Mouse (Mus musculus) ovary, adult 18-20 months (tissue): ENCODE data around the gene Tmem222.

Experiments used
- DNase-seq: peaks from one replicate; pipeline ENCODE4 v3.0.0; 2022; ENCODE audit warnings: low spot score, mixed read lengths

Gene Tmem222

DNA sequence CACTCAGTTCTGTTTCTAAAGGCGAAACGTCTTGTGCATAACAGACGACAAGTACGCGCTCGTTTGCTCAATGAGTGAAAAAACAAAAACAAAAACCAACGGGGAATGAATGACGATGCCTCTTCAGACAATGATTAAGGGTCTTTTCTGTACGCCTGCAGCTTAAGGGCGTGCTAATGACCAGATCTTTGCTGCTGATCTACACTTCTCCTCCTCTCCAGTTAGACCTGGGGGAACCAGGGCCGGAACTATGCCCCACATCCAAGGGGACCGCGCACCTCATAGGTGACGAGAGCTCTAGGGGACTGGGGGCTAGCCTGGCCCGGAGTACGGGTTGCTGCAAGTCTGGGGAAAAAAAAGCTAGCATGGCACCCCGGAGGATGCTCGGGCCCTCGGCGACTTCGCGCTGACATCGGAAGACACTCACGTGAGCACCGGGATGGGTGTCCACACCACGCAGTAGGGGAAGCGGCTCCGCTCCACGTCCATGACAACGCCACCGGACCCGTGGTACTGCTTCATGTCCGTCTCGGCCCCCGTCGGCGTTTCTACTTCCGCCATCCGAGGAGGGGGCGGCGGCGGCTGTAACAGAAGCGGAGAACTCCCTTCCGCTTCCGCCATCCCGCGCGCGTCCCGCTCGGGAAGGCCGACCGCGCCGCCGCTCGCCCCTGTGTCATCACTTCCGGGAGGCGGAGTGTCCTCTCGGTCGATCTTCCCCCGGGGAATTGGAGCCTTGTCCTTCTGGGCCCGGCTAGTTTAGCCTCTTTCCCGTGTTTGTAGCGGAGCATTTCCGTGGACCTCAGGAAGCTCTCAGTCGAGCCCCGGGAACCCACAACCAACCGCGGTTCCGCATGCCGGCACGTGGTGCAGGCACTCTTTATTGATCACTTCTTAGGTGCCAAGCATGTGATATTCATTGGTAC is at the start of gene Tmem222:
Gene Tmem222 (minus strand): TSS at position 689 of the 923 bp plus-strand sequence.
- DNase-seq = peak; percentile 91

DNA sequence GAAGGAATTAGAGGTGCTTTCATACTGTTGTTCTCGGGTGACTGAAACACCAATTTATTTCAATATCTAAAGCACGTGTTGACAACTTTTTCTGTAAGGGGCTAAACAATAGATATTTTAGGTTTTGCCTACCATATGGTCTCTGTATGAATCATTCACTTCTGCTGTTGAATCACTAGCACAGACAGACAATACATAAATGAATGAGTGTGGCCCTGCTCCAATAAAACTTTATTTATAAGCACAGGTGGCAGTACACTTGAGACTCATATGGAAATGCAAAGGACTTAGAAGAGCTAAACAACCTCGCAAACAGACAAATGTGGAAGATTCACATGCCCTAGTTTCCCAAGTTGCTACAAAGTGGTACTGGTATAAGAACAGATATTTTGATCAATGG is 42.1 kb upstream of the Tmem222 start:
- DNase-seq = no peak

DNA sequence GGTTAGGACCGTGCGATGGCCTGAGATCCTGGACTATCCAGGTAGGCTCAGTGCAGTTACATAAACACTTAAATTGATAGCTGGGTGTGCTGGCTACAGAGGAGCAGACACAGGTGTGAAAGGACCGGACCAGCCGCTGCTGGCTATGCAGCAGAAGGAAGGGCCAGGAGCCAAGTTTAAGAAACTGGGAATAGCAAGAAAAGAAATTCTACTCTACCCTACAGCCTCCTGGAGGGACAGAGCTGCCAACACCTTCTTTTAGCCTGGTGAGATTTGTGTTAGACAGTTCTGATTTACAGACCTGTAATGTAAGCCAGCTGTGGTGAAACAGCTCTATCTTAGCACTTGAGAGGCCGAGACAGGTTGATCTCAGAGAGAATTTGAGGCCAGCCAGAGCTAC is 38.4 kb upstream of the Tmem222 start:
- DNase-seq = no peak

DNA sequence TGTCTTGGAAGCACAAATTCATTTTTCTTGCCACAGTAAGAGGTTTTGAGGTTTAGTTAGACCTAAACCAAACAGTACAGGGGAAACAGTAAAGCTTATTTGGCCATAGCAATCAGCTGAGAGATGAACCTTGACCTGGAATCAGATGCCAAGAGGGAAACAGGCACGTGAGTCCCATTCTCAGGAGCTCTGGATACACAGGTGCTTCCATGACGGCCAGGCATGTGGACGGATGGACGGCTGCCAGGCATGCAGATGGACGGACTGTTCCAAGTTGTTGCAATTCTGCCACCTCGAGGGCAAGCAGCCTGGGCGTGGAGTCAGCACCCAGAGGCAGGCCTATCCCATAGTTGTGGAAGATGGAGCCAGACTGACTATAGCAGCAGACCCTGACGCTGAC is 37.3 kb upstream of the Tmem222 start:
- no peak for DNase-seq

DNA sequence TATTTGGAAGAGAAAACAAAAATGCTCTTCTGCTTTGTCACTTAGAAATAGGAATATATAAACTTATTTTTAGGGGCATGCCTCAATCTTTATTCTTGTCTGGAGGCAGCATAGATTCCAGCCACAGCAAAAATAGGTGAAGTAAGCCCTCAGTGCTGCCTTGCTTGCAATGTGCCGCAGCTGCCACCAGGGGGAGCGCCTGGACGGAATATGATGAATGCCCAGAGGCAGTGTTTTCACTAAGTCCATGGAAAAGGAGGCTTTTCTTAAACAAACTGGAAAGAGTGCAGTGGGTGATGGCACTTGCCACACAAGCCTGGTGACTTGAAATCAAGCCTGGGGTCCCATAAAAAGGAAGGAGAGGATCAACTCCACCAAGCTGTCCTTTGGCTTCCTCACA is 32.4 kb upstream of the Tmem222 start:
- DNase-seq = peak; percentile 60

DNA sequence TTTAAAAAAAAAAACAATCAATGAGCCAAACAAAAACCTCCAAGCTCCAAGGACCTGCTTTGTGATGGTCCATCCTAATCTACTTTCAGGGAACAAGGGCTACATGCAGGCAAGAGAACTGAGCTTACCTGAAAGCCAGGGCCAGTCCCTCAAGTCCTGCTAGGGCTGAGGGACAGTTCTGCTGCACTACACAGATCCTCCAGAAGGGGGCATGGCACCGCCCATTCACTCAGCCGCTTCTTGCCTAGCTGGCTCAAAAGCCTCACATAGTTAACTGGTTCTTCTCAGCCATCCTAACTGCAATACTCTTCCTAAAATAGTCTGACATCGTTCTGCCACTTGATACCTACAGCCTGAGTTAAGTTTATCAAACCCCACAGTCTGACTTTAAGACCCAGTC is 29.7 kb upstream of the Tmem222 start:
- DNase-seq = no peak

DNA sequence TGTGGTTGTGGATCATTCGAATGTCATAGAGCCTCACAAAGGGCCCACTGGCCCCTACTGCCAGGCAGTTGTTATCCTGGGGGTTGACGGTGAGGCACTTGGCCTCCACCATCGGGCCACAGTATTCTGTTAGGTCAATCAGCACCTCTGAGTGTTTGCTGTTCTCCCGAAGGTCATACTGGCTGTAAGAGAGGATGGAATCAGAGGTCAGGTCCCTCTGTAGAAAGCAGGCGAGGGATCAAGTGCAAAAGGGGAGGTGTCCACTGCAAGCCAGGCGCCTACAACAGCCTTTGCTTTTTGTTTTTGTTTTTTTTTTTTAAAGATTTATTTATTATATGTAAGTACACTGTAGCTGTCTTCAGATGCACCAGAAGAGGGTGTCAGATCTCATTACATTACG is 28.2 kb upstream of the Tmem222 start:
- DNase-seq = no peak

DNA sequence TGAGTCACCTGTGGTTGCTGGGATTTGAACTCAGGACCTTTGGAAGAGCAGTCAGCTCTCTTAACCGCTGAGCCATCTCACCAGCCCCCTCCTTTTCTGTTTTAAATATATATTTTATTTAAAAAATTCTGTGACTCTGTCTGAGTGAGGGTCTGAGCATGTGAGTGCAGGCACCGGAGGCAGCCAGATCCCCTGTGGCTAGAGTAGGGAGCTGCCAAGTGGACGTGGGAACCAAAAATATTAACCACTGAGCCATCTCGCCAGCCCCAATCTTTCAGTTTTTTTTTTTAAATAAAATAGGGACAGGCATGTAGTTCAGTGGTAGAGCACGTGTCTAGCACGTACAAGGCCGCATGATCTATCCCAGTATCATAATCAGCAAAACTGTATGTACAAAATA is 27.2 kb upstream of the Tmem222 start:
- no peak for DNase-seq

DNA sequence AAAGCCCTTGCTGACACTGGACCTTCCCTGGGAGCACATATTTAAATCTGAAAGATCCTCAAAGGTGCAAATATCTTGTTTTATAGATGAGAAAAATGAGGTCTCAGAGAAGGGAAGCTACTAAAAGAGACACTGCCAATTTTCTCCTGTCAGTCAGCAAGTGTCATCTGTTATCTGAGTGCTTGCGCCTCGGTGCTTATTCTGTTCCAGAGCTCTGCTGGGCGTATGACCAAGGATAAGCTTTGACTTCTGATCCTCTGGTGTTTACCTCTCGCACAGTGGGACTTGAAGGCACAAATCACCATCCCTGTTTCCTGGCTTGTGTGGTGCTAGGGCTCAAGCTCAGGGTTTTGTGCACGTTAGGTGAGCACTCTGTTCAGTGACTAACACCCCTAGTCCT is 25.1 kb upstream of the Tmem222 start:
- DNase-seq = no peak

DNA sequence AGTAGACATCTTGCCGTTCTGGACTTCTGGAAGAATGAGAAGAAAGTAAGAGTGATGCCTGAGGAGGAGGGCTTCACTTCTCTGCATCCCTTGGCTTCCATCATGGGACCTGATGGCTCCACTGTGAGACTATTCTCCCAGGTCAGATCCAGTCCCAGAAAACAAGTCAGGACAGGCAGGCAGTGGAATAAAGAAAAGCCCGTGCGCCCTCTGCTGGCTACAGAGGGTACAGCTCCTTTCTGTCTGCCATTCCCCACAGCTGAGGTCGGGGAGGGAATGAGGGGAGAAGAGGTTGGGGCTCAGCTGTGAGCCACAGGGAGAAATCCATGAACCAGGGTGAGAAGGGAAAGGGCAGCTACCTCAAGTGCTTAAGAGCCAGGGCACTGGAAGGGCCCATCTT is 24.2 kb upstream of the Tmem222 start:
- DNase-seq = no peak

DNA sequence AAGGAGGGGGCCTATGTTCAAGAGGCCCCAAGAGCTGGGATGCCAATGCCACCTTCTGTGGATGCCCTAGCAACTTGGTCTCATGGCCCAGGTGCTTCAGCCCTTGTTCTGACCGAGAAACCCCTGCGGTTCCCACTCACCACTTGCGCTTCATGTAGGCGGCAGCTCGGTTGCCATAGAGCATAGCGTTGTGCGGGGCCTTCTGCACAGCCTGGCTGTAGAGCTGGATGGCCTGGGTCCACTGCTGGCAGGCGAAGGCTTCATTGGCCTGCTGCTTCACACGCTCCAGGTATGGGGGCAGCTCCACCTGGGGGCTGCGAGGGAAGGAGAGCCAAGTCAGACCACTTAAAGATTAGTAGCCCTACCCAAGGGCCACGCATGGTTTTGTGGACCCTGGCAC is 22.8 kb upstream of the Tmem222 start:
- DNase-seq = no peak

DNA sequence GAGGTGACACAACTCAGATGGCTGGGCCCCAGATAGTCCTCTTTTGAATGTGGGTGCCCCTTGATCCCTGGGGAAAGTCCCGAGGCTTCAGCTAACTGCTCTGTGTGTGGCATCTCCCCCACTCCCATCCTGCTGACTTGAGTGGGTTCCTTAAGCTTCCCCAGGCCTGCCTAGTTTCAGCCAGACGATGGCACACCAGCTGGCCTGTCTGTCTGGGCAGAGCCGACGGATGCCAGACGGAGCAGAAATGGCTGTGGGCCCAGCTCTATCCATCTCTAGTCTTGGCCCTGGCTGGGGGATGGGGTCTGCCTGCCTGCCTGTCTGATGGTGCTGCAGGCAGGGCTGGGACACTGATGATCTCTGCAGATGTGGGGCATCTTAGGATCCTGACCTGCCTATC is 22.1 kb upstream of the Tmem222 start:
- no peak for DNase-seq

DNA sequence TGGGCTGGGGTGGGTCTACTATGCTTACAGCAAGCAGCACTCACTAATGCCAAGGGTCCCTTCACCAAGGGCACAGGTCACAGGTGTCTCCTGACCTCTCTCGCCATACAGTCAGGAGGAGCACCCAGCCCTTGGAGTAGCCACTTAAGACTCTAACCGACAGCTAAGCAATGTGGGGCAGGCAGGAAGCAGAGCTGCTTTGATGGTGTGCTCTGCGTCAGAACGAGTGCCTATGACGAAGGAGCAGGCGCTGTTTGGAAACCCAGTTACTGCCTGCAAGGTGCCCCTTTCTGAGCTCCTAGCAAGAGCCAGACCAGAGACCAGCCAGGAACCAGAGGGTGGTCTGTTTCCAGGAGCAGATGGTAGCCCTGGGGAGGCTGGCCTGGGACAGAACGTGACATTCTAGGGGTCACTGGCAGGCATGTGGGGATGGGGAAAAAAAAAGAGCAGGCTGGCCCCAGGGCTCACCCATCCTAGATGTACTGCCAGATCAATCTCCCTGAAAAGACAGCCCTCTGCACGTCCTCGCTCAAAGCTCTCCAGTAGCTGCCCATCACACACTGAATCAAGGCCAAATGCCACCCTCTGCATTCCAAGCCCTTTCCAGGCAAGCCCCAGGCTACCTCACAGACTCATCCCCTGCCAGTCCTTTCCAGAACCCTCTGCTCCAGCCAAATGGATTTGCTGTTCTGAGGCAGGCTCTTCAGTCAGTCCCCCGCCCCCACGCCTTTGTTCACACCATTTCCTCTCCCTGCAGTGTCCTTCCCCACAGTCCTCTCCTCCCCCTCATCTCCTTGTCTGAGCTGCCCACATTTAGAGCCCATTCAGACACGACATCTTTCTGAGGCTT is 21.1 kb upstream of the Tmem222 start:
- DNase-seq = no peak

DNA sequence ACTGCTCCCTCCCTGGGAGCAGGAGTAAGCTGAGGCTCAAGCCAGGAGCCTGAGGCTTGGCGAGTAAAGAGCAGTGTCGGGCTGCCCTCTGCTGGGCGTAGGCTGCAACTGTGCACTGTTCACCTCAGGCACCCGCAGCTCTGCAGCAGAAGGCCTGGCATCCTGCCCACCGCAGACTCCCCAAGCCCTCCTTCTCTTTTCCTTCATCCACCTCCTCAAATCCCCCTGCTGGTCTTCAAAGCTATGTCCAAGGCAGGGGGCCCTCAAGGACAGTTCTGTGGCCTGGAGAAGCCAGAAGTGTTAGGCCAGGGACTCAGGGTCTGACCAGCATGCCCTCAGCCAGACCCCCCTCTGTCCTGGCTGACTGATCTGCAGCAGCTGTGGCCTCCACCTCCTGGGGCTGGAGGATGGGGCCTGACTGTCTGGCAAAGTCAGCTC is 20.2 kb upstream of the Tmem222 start:
- DNase-seq = peak; percentile 68

DNA sequence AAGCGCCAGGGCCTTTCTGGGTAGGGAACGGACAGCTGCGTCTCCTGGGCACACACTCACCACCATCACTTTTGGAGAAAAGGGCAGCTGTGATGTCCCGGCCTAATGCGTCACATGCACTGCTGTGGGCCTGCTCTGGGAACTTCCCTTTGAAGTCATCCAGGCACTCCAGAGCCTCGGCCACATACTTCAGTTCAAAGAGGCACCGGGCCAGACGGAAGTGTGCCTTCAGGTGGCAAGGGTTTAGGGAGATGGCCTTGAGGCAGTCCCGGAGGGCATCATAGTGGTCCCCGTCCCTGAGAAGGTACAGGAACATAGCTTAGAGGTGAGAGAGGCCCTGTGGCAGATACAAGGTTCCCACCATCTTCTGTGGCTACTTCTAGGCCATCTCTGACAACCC is 19.8 kb upstream of the Tmem222 start:
- no peak for DNase-seq

DNA sequence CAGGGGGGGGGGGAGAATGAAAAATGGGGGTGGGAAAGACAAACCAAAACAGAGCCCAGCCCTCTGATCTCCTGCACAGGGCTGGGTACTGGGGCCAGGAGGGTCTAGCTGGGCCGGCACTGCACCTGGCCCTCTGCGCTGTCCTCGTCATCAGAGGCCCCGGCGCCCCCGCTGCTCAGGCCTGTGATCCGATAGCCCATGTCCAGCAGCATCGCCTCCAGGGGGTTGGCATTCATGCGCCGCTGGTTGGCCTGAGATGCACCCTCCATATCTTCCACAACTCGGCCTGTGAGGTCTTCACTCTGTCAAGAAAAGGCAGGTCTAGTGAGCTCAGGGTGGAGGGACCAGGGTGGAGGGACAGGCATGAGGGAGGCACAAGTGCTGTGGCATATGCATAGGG is 16.5 kb upstream of the Tmem222 start:
- no peak for DNase-seq

DNA sequence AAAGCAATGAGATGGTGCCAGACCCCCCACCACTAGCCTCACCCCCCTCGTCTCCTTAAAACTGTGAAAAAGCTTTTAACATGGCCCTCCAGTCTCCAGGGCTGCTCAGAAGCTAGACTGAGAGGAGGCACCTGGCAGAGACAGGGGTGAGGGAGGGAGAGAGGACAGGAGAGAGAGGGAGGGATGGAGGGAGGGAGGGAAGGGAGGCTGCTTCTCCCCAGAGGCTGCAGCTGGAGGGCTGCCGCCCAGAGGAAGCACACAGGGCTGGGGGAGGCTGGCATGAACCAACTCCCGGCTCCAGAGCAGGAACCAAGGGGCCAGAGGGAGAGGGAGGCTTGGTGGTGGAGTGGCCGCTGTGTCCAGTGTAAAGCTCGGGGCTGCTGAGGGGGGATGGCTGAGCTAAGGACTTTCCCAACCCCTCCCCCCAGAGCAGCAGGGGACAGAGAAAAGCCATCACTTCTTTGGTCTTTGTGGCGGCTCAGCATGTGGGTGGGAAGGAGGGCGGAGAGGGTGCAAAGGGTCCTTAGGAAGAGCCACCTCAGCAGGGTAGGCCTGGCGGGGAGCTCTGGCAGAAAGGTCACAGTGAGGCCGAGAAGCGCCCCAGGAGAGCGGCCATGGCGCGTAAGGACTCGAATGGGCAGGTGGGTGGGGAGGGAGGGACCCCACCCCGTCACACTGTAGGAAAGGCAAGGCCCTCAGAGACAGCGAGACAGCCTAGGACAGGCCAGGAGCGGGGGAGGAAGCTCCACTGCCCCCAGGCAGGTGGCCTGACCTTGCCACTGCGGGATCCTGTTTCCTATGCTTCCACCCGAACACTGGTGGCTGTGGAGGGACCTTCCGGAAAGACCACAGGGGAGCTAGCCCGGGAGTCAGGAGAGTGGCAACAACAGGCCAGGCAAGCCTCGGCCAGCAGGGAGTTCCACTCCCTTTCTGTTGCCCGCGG is 15.6 kb upstream of the Tmem222 start:
- DNase-seq = no peak

DNA sequence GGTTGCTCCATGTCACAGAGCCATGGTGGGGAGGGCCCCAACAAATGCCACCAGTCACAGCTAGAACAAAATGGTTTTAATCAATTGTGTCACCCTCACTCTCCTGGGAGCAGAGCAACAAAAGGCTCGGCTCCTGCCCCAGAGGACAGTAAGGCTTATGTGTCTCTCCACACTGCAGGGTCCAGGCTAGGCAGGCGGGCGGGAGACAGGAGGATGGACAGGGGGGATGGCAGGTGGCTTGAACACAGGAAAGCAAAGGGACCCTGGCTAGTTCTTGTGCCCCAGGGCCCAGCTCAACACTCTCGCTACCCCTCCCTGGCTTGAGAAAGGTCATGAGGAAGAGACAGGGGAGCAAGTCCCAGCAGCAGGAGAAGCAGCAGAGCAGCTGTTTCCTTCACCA is 14.8 kb upstream of the Tmem222 start:
- no peak for DNase-seq

DNA sequence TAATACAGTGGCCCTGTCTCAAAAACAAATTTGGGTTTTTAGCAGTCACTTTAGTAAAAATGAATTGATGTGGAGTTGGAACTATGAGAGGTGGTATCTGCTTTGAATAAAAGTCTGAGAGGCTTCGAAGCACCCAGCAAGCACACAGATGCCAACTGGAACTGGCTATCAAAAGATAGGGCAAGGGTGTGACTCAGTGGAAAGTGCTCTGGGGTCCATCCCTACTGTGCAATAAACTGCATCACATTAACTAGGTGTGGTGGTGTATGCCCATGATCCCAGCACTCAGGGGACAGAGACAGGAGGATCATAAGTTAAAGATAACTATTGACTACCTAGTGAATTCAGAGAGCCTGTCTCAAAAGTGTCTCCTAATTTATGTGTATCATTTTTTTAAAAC is 13.7 kb upstream of the Tmem222 start:
- no peak for DNase-seq

DNA sequence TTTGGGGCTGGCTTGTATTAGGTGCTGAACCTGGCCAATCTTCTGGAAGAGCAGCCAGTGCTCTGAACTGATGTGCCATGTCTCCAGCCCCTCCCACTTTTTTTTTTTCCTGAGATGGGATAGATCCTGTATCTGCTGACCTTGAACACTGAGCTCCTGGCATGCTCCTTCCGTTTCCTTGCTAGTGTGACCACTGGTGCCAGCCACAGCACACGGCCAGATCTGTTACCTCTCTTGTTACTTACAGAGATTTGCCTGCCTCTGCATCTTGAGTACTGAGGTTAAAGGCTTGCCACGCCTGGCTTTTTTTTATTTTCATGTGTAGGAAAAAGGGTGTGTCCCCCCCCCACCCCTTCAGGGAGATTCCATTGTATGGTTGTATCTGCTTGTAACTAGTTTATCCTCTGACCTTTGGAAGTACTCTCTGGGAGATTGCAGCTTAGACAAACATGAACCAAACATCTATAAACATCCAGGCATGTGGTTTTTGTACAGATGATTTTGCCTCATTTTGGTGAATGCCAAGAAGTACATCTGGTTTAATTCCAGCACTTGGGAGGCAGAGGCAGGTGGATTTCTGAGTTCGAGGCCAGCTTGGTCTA is 9.0 kb upstream of the Tmem222 start:
- no peak for DNase-seq

DNA sequence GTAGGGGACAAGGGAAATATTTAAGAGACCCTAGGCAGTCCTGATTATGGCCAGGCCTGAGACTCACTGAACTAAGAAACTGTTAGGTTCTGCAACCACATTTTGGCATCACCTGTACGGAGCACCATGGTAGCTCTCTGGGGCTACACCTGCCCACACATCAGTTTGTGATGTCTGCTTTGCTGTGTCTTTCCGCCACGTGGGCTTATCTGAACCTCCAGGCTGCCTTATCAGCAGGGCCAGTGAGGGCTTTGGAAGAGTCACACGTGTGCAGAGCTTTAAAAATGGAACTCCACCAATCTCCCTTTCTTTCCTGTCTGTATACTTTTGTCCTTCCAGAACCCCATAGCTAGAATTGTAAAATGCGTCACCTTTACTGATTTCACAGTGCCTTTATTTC is 8.4 kb upstream of the Tmem222 start:
- no peak for DNase-seq

DNA sequence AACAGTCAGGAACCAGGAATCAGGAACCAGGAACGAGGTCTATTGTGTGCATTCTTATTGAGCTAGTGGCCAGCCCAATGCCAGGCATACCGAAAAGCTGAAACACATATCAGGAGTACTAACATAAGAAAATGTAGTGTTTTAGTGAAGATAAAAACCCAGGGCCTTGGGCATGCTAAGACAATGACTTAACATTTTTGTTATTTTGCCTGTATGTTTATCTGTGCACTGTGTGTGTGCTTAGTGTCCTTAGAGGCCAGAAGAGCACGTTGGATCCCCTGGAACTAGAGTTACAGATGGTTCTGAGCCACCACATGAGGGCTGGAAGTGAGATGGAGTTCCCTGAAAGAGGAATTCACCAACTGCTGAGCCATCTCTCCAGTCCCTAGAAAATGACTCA is 7.7 kb upstream of the Tmem222 start:
- DNase-seq = no peak
